Mouse (Mus musculus): Measurements from ENCODE around the gene Nsf. TPM values are rescaled to one million over a fixed set of nuclear protein-coding genes. Genes with fewer than 3 reads are reported as not detected.

The Nsf gene
- polyA plus RNA-seq, 1 experiment = 11.2 TPM

- Histone ChIP-seq H3K27me3 (replicated peaks) (no peaks in the 10 kb centered on the region), H3K4me3 (replicated peaks) (no peak overlapping the region), H3K4me1 (peaks cover 24% of the 10 kb centered on the region), H3K9me3 (no peaks in the 10 kb centered on the region), H3K36me3 (replicated peaks; ENCODE audit: low read length) (peaks cover 97% of the 10 kb centered on the region)
- TF ChIP-seq GATA1 (IDR thresholded peaks at IDR 0.05; ENCODE audit: borderline replicate concordance, low read length) (no peak), FLI1 (IDR thresholded peaks at IDR 0.05; ENCODE audit: low read length) (no peak)
Observed at GRCm38 (mm10) chr11:103901581-103901966, 52.3 kb downstream of the Nsf start.

DNA sequence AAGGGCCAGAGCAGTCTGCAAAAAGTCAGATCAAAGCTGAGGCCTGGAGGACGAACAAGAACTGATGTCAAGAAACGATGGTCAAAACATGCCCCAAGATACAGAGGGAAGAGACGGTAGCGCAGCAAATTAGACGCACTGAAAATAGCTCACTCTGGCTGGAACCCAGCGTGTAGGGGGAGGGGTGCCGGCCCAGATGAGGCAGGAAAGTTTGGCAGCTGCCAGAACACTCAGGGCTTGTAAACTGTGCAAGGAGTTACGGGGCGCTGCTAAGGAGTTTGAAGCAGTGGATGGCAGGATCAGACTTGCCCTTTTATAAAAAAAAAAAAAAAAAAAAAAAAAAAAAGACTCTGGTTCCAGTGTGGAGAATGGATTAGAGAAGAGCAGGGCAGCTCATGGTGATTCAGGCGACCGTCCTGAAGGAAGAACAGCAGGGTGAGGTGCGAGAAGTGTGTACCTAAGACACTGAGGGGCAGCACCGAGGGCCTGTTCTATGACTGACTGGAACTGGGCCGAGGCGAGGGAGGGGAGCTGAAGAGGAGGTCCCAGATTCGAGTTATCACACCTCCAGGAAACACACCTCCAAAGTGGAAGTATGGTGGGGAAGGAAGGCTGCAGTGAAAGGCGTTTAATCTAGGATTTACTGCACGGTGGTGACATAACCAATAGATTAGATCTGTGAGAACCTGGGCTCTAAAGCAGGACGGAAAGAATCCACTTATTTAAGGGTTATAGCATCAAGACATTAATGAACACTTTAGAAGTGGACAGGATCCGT is 52.9 kb downstream of the Nsf start:
- no peaks in the 10 kb centered on the region for H3K27me3 ChIP-seq (replicated peaks)
- peaks cover 19% of the 10 kb centered on the region for H3K4me1 ChIP-seq
- no peak overlapping the region for H3K4me3 ChIP-seq (replicated peaks)
- peaks cover 97% of the 10 kb centered on the region for H3K36me3 ChIP-seq (replicated peaks; ENCODE audit: low read length)
- TF ChIP-seq GATA1 (IDR thresholded peaks at IDR 0.05; ENCODE audit: borderline replicate concordance, low read length) (no peak), FLI1 (IDR thresholded peaks at IDR 0.05; ENCODE audit: low read length) (no peak)
- H3K9me3 ChIP-seq = no peaks in the 10 kb centered on the region

- peaks cover 97% of the 10 kb centered on the region for H3K36me3 ChIP-seq (replicated peaks; ENCODE audit: low read length)
- no peak overlapping the region for H3K4me3 ChIP-seq (replicated peaks)
- H3K9me3 ChIP-seq = no peaks in the 10 kb centered on the region
- no peaks in the 10 kb centered on the region for H3K4me1 ChIP-seq
- TF ChIP-seq GATA1 (IDR thresholded peaks at IDR 0.05; ENCODE audit: borderline replicate concordance, low read length) = no peak
- TF ChIP-seq FLI1 (IDR thresholded peaks at IDR 0.05; ENCODE audit: low read length) = no peak
- no peaks in the 10 kb centered on the region for H3K27me3 ChIP-seq (replicated peaks)
Observed at GRCm38 (mm10) chr11:103896966-103897750, 56.7 kb downstream of the Nsf start.

DNA sequence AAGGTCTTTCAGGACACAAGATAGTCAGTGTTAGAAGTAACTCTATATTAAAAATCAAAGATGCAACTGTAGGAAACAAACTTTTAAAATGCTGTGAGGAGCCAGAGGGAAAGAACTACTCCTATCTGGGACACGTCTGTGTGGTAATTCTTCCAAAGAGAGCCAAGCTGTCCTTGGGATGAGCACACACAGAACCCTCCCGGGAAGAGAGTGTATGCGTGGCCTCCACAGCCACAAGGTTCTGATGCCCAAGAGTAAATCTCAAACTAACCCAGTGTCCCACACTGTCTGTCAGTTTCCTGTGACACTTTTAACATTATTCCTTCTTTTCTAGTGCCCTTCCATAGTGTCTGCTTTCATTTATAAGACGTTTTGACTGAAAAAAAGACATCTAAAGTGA is 57.8 kb downstream of the Nsf start:
- peaks cover 97% of the 10 kb centered on the region for H3K36me3 ChIP-seq (replicated peaks; ENCODE audit: low read length)
- H3K27me3 ChIP-seq (replicated peaks) = no peaks in the 10 kb centered on the region
- H3K4me1 ChIP-seq = no peaks in the 10 kb centered on the region
- no peak overlapping the region for H3K4me3 ChIP-seq (replicated peaks)
- H3K9me3 ChIP-seq = no peaks in the 10 kb centered on the region
- TF ChIP-seq GATA1 (IDR thresholded peaks at IDR 0.05; ENCODE audit: borderline replicate concordance, low read length) (no peak), FLI1 (IDR thresholded peaks at IDR 0.05; ENCODE audit: low read length) (no peak)

GRCm38 (mm10) chr11:103892831-103893230 is 61.0 kb downstream of the Nsf start:
- Histone ChIP-seq H3K36me3 (replicated peaks; ENCODE audit: low read length) (peaks cover 97% of the 10 kb centered on the region), H3K4me3 (replicated peaks) (no peak overlapping the region), H3K9me3 (no peaks in the 10 kb centered on the region), H3K4me1 (no peaks in the 10 kb centered on the region), H3K27me3 (replicated peaks) (no peaks in the 10 kb centered on the region)
- TF ChIP-seq GATA1 (IDR thresholded peaks at IDR 0.05; ENCODE audit: borderline replicate concordance, low read length) = no peak
- no peak for TF ChIP-seq FLI1 (IDR thresholded peaks at IDR 0.05; ENCODE audit: low read length)

DNA sequence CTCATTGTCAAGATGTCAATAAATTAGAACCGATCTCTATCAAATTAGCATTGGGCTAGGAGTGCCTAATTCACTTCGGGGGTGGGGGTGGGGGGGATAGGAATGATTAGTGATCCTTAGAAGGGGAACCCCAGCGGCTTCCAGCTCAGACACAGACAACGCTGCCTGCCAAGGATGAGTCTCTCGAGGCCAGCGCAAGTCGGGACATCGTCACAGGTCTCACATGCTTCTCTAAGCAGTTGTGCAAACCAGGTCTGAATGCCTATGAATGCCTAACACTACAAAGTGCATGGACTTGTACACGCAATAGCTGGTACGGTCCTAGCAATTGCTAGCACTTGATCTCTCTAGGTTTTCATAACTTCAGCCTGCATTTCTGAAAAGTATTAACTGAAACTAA is 62.1 kb downstream of the Nsf start:
- TF ChIP-seq GATA1 (IDR thresholded peaks at IDR 0.05; ENCODE audit: borderline replicate concordance, low read length) = no peak
- TF ChIP-seq FLI1 (IDR thresholded peaks at IDR 0.05; ENCODE audit: low read length) = no peak
- peaks cover 8% of the 10 kb centered on the region; the same call in 1 of the 2 replicates for H3K4me1 ChIP-seq
- H3K9me3 ChIP-seq = no peaks in the 10 kb centered on the region
- H3K4me3 ChIP-seq (replicated peaks) = no peak overlapping the region
- no peaks in the 10 kb centered on the region for H3K27me3 ChIP-seq (replicated peaks)
- peaks cover 99% of the 10 kb centered on the region for H3K36me3 ChIP-seq (replicated peaks; ENCODE audit: low read length)

DNA sequence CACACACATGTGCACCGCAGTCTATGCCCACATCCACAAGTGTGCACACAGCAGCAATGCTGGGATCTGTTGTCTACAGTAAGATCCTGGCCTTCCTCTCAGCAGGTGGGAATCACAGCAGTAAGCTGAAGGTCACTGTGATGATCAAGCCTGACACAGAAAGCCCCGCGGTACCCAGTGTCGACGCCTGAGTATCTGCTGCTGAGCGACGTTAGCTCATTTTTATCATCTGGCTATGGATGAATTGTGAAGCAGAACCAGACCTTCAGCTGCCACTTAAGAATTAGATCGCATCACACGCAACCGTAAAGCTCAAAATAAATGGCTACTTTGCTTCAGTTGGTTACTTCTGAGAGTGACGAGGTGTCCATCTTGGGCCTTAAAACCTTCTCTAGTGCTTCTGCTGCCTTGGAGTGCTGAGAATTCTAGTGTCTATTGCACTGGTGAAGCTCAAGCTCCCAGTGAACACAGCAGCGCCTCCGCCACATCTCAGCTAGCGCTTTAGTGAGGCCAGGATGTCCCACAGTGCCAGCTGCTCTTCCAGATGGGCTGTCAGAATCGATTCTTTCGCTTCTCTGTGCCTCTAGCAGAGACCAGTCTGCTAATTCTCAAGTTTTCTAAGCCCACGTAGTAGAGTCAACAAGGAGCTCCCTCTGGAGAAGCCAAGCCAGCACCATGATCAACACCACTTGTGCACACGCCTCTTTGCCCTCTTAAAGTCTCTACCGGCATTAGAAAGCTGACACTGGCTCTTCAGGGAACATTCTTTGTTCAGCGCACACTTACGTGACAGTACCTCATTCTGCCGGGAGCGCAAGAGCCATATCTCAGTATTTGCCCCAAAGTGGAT is 63.3 kb downstream of the Nsf start:
- peaks cover 99% of the 10 kb centered on the region for H3K36me3 ChIP-seq (replicated peaks; ENCODE audit: low read length)
- TF ChIP-seq FLI1 (IDR thresholded peaks at IDR 0.05; ENCODE audit: low read length) (no peak), GATA1 (IDR thresholded peaks at IDR 0.05; ENCODE audit: borderline replicate concordance, low read length) (no peak)
- no peaks in the 10 kb centered on the region for H3K9me3 ChIP-seq
- no peaks in the 10 kb centered on the region for H3K27me3 ChIP-seq (replicated peaks)
- H3K4me3 ChIP-seq (replicated peaks) = no peak overlapping the region
- H3K4me1 ChIP-seq = peaks cover 10% of the 10 kb centered on the region; the same call in 1 of the 2 replicates

DNA sequence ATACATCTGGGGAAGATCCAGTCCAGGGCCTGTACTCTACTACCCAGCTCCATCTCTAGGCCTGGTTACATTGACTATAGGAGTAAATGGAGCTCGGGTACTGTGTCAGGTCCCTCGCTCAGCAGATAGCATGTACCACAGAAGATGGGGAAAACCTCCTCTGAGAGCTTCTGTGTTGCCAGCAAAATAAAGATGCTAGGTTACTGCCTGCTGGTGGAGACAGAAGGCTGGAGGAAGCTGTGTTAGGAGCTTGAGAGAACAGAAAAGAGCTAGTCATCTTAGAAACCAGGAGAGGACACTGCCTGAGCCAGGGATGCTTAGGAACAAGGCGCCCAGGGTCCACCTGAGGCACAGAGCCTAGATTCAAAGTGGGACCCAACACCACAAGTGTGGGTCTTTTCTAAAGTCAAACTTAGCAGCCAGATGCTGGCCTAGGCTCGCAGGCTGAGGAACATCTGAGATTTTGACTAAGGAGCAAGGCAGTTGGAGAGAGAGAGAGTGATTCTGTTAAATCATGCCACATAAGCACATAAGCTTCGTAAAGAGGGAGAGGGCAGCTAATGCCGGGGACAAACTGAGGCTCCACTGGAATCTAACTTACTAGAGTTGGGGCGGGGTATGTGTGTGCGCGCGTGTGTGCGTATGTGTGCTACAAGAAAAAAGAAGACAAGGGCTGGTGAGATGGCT is 66.0 kb downstream of the Nsf start:
- TF ChIP-seq GATA1 (IDR thresholded peaks at IDR 0.05; ENCODE audit: borderline replicate concordance, low read length) (no peak), FLI1 (IDR thresholded peaks at IDR 0.05; ENCODE audit: low read length) (no peak)
- peaks cover 10% of the 10 kb centered on the region; the same call in 1 of the 2 replicates for H3K4me1 ChIP-seq
- no peaks in the 10 kb centered on the region for H3K27me3 ChIP-seq (replicated peaks)

More for the DNA sequence above, 66.0 kb downstream of the Nsf start:
- Histone ChIP-seq H3K36me3 (replicated peaks; ENCODE audit: low read length) (peaks cover 99% of the 10 kb centered on the region), H3K4me3 (replicated peaks) (no peak overlapping the region), H3K9me3 (no peaks in the 10 kb centered on the region)

All from megakaryocyte, embryonic 14.5 days (primary cell).